Mouse (Mus musculus) retina, adult 2 months (tissue): ENCODE data around the gene Gm10031.

ENCODE experiments used
- DNase-seq: peaks from one replicate; pipeline ENCODE4 v3.0.0-alpha.2; 2012; ENCODE audit warnings: low read depth, low spot score

The Gm10031 gene

GRCm38 (mm10) chr1:156539787-156540560 is 16.2 kb downstream of the Gm10031 start:
- DNase-seq = no peak

DNA sequence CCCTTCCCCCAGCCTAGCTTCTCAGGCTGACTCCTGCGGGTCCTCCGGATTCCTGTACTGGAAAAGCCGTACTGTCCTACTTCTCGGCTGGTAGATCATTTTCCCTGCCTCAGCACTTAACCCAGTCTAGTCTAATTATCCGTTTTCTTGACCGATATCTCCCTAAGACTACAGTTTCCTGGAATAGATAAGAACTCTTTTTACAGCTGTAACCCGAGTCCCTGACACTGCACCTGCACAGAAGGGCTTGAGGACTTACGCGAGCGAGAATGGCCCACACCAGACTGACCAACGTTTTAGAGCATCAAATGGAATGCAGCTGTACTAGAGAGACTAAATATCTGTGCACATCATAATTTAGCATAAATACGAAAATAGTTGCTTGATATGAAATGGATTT is 20.2 kb downstream of the Gm10031 start:
- no peak for DNase-seq

DNA sequence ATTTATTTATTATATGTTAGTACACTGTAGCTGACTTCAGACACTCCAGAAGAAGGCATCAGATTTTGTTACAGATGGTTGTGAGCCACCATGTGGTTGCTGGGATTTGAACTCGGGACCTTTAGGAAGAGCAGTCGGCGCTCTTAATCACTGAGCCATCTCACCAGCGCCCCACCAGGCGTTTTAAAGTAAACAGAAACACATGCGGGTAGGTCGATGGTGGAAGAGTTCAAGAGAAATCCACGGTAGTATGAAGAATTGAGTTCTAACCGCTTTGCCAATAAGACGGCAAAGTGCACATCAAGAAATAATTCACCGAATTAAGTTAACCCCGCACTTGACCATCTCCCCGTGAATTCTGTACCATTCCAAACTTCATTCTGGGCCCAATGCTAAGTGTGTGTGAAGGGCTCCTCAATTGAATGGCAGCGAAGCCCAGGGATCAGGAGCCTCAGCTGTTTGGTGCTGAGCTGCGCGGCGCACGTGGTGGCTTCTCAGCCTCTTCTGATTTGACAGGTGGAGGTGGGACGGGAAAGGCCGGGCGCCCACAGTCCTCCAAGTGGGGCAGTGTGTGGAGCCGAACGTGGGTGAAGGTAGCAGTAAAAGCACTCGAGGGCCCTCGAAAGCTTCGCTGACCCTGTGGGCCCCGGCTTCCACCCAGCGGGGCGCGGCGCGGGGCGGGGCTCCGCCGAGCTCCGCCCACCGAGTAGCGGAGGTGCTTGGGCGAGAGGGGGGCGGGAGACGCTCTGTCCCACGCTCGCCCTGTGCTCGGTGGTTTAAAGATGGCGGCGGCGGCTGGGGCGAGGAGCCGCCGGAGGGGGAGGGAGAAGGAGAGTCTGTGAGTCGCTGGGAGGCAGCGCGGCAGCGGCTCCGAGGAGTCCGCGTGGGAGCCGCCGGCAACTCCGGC is 34.5 kb downstream of the Gm10031 start, which contains the start of gene Abl2:
Abl2 (plus strand) TSS at position 763 of the 907 bp plus-strand sequence.
- DNase-seq = peak; percentile 78

- DNase-seq = no peak
Observed at GRCm38 (mm10) chr1:156558950-156559640, 35.3 kb downstream of the Gm10031 start.

DNA sequence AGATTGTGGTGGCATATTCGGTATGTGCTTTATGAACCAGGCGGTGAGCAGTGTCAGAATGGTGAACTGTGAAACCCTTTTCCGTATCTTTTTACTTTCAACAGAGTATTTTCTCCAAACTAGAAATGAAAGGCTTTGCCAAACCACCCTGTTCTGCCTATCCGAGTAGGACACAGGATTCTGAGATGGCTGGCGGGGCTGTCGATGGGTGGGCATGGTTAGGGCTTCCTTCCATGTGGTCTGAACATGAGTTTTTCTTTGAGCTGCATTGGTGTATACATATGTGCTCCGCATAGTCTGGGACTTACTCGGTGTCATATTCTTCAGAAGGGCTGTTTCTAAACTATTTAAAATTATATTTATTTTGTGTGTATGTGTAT is 35.8 kb downstream of the Gm10031 start:
- no peak for DNase-seq

DNA sequence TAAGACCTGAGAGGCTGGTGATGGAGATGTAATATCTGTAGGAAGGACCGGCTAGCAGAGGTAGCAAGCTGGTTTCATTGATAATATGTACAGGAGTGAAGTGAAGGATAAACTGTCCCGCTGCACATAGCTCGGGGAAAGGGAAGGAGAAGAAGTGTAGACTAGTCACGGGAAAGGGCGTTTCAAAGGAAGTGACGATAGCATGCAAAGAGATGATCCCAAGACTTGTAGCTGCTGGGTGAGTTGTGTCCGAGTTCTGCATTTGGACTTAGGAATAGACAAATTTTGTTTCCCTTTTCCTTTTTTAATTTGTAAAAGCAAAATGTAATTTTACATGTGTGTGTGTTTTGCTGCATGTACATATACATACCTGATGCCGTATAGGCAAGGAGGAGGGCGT is 36.7 kb downstream of the Gm10031 start:
- no peak for DNase-seq

DNA sequence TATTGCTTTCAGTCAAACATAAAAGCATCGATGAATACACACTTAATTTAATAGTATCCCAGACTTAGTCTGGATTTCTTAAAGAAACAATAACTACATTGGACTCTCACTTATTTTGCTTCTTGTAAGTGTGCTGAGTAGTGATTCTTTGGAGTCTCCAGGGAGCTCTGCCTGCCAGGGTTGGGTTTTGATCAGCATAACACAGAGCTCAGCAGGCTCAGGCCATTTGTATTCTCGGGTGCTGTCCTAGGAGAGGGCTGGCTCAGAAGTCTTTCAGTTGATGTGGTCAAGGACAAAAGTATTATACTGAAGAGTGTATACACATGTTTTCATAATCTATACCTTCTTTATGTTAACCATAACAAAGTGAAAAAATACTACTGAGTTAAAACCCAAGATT is 41.5 kb downstream of the Gm10031 start:
- DNase-seq = no peak

GRCm38 (mm10) chr1:156566132-156566531 is 42.3 kb downstream of the Gm10031 start:
- DNase-seq = no peak

GRCm38 (mm10) chr1:156569615-156570014 is 45.8 kb downstream of the Gm10031 start:
- no peak for DNase-seq

- DNase-seq = no peak
Observed at GRCm38 (mm10) chr1:156572952-156573351, 49.1 kb downstream of the Gm10031 start.
